Mouse (Mus musculus) heart, postnatal 36 days (tissue): Measurements from ENCODE around the gene St7l. TPM values are rescaled to one million over a fixed set of nuclear protein-coding genes. Genes with fewer than 3 reads are reported as not detected.
"Not testable (repeated sequence)": the region's sequence is repeated elsewhere in the genome, so short reads cannot be mapped to it uniquely, and the experiment has no call there.

Experiments
- DNase-seq, 2 experiments: peaks; one replicate each; pipeline ENCODE4 v3.0.0; 2021 to 2022
- intact Hi-C: fragments of 180-260 bp; cut with DNase I; formaldehyde crosslinking; loops from one replicate; pipeline ENCODE4 v1.15.1; 2025
- total RNA-seq, 2 experiments: library from RNA; stranded (reverse); gene quantifications; 2 replicates each; pipeline ENCODE4 v1.2.3; 2021

Gene St7l
- 10 to 100 TPM; 19.1 to 22.5 TPM for total RNA-seq

DNA sequence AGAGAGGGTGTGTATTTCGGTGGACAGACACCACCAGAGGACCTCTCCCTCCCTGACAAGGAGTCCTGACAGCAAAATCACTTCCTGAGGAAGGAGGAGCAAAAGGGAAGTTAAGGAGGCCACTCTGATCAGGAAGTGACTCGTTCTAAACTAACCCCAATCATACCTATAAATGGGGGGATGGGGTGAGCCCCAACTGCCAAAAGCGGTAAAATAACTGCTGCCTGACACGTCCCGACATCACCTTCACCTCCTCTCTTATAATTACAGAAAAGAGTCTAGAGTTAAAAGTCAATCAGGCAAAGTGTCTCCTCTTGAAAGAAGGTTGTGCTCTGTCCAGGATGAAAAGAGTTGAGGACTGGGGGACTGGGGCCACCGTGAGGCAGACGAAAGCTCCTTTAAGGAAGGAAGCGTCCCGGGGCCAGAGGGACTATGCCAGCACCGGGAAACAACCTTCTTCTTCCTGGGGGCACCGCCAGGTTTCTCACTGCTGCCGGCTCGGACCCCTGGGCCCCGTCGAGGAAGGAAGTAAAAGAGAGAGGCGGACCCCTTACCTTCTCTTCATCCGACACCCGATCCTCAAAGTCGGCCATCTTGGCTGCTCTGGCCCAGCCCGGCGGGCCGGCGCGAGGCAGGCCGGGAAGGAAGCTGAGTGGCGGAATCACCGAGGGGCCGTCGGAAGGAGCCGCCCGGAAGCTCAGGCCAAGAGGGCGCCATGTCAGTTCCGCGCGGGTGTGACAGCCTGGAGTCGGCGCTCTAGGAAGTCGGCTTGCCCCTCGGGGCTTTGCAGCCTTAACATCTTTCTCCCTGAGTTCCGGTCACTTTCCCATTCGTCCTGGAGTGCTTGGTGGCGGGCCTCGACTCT lies at the start of gene St7l, which contains the start of gene Capza1:
St7l (plus strand) TSS at position 220 of the 865 bp plus-strand sequence.
Capza1 (minus strand) TSS at position 720 of the 865 bp plus-strand sequence.
- peak; percentile 88 to 90 for DNase-seq
- intact Hi-C loops: loop anchor here (1.0 to 2.0 kb wide), 3 partner anchors 45 to 195 kb away; partner anchors contain the start of genes Mov10 and Rhoc

DNA sequence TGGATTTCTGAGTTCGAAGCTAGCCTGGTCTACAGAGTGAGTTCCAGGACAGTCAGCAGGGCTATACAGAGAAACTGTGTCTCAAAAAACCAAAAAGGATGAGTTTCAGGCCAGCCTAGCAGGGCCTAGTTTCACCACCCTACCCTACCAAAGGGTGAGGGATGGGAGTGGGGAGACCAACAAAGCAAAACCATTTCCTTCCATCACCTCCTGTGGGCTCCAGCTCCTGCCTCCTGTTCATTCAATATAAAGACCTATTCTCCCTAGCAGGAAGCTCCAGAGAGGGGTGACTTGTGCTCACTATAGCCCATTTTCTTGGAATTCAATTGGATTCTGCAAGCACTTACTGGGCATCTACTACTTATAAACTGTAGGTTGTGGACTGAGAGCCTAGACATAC lies 49.1 kb upstream of the St7l start:
- intact Hi-C loops: loop anchor here (5.0 kb wide), 1 partner anchor 32 kb away; the partner anchor contains the start of genes Fam19a3 and Ppm1j
- no peak for DNase-seq

DNA sequence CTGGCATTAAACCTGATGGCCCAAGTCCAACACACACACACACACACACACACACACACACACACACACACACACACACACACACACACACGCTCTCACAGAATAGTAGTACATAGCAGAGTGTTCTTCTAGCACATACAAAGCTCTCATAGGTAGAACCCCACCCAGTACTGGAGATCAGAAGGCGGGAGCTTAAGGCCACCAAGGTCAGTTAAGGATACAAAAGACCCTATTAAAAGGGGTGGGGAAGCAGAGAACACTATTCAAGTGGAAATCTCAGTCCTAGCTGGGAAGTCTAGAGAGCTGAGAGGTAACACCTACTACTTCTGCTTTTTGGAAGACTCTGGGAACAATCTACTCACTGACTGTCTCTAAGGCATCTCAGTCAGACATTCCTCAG lies 48.5 kb upstream of the St7l start:
- no peak for DNase-seq
- intact Hi-C loops: loop anchor here (5.0 kb wide), 1 partner anchor 33 kb away; the partner anchor contains the start of genes Fam19a3 and Ppm1j

- intact Hi-C loops: loop anchor here (5.0 kb wide), 1 partner anchor 34 kb away; the partner anchor contains the start of genes Fam19a3 and Ppm1j
- DNase-seq: no peak
Measured at GRCm38 (mm10) chr3:104816130-104816529, 47.7 kb upstream of the St7l start.

- intact Hi-C loops: loop anchor here (5.0 kb wide), 1 partner anchor 35 kb away; the partner anchor contains the start of genes Fam19a3 and Ppm1j
- DNase-seq: peak; percentile 57 to 79
Measured at GRCm38 (mm10) chr3:104817481-104817990, 46.3 kb upstream of the St7l start.

DNA sequence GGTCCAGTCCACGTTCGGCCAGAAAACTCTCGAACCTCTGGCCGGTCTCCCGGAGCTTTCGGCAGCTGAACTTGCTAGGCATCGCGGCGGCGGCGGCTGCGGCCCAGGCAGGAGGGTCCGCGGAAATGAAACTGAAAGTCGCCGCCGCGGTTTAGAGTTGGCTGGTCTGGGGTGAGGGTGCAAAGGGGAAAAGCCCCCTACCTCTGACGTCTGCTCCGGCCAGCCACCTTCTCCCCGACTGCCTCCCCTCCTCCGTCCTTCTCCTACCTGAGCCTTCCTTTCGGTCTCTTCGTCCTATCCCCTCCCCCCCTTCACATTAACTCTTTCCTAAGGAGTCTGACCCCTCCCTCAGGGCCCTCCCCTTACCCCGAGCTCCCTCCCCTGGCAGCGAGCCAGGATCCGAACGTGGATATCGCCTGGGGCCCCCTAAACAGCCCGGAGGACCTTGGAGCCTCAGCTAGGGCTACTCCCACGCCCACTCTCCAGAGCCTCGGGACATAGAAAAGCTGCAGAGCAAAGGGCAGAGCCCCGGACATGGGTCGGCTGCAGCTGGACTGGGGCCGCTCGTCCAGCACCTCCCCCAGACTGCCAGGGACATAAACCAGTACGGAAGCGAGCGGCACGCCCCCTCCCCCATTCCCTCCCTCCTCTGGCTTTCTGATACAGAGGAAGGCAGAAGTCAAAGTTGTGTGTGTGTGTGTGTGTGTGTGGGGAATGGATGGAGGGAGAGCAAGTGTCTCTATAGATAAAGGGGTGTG lies 45.6 kb upstream of the St7l start, which contains the start of gene Mov10:
Mov10 (minus strand) TSS at position 573 of the 758 bp plus-strand sequence.
- peak; percentile 70 to 76 for DNase-seq
- intact Hi-C loops: loop anchor here (2.0 to 5.0 kb wide), 3 partner anchors 23 to 47 kb away; partner anchors contain the start of genes Capza1, Fam19a3, Ppm1j and St7l

DNA sequence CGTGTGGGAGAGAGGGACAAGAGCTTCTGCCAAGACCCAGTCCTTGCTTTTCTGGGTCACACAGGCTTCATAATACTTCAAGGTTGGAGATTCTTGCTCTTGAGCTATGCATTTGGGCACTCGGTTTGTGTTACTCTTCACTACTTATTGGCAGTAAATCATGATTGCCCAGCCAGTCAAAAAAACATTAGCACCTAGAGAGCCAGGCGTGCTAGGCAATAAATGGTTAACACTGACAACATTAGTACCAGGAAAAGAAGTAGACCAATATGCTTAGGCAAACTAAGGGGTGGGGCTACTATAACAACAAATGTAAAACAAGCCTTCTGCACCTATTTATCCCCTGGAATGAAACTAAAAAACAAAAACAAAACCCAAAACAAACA lies 45.1 kb upstream of the St7l start:
- intact Hi-C loops: loop anchor here (2.0 to 5.0 kb wide), 3 partner anchors 24 to 46 kb away; partner anchors contain the start of genes Capza1, Fam19a3, Ppm1j and St7l
- no peak for DNase-seq

DNA sequence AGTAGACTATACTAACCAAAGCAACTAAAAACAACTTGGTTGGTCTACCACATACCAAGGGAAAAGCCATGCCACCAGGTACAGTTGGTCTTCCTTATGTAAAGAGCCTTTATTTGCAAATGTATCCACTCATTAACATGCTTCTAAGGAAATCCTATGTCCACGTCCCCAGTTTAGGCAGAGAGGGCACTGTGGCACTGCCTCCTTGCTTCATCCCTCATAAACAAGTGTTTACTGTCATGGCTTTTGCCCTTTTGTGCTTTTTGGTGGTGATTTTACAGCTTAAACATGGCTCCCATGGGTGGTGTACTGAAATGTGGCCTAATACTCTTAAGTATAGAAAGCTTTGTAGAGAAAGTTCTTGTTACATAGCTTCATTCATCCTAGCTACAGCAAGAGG lies 43.4 kb upstream of the St7l start:
- no peak for DNase-seq
- intact Hi-C loops: no loop called here

DNA sequence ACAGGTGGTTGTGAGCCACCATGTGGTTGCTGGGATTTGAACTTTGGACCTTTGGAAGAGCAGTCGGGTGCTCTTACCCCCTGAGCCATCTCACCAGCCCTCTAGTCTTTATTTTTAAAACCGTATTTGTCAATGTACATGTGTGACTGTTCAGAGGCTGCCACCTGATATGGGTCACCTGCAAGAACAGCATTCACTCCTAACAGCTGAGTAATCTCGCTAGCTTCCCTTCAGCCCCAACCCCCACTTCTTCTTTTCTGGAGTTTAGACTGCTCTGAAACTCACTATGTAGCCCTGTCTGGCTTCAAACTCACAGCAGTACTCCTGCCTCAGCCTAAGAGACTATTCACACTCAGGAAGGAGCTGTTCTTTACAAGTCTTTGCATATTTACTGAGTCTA lies 41.4 kb upstream of the St7l start:
- DNase-seq: no peak
- intact Hi-C loops: no loop called here

DNA sequence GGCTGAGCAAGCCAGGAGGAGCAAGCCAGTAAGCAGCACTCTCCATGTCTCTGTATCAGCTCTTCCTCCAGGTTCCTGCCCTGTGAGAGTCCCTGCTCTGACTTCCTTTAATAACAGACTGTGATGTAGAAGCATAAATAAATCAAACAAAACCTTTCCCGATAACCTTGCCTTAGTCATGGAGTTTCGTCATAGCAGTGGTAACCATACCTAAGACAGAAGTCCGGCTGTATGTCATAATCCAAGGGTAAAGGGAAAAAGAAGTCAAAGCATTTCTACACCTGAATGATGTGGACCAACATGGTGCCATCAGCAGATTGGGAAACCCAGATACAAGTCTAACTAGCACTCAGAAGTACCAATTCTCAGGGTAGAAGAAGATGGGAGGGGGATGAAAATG lies 28.0 kb upstream of the St7l start:
- intact Hi-C loops: no loop called here
- no peak for DNase-seq

- intact Hi-C loops: no loop called here
- DNase-seq: no peak
Measured at GRCm38 (mm10) chr3:104841049-104841448, 22.8 kb upstream of the St7l start.

DNA sequence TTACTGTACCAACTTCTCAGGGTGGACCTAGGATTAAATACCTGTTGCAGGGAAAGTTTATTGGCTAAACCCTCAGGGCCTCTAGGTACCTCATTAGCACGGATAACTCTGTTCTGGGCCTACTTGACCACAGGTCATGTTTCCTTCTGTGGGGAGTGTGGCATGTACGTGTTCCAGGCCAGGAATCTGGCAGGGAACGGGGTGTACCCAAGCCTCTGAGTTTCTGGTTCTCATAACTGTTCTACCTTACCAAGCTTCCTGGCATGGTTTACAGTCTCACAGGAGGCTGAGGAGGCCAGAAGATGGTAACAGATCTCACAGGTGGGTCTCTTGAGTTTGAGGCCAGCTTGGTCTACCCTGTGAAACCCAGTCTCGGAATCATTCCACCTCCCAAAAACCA lies 17.2 kb upstream of the St7l start:
- no peak for DNase-seq
- intact Hi-C loops: no loop called here

DNA sequence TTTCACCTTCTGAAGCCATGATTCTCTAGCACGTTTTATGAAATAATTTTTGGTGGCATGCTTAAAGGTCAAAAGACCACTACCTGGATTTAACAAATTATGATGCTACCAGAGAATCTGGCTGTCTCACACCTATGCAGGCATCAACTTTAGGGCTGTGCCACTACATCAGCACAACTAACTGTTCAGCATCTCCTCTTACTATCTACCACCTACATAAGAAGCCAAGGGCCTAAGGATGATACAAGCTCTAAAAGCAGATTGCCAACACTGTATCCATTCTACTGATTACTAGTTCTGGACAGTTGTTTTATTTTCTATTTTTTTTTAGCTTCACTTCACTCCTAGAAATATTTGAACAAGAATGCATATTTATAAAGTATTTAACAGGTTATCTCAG lies 9.3 kb upstream of the St7l start:
- intact Hi-C loops: no loop called here
- no peak for DNase-seq

- intact Hi-C loops: no loop called here
- no peak for DNase-seq
Measured at GRCm38 (mm10) chr3:104854866-104855265, 8.9 kb upstream of the St7l start.

GRCm38 (mm10) chr3:104856106-104856505 lies 7.7 kb upstream of the St7l start:
- DNase-seq: no peak
- intact Hi-C loops: no loop called here

- intact Hi-C loops: no loop called here
- DNase-seq: no peak
Measured at GRCm38 (mm10) chr3:104858560-104858959, 5.2 kb upstream of the St7l start.

DNA sequence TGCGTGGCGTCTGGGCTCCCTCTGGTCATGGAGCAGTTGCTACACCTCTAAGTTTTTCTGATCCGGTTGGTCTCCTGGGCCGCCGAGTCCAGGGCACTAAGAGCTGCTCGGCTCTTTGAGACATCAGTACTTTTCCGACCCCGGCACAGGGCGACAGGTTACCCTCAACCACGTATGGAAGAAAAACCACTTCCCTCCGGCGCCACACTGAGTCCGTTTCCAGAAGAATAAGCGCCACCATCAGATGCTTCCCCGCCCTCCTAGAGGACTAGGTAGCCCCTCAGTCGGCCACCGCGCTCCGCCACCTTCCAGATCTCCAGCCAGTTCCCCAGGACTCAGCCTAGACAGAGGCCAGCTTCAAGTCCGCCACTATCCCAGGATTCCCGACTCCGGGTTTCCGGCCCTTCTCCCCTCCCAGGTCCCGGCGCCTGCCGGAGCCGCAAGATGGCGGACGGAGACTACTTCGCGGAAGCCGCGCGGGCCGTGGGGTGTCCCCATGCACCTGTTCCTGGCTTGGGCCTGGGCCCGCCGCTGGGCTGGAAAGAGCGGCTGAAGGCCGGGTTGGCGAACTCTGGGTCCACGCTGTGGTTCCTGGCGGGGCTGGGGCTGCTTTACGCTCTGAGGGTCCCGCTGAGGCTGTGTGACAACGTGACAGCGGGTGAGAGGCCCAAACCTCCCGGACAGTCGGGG lies 991 bp downstream of the St7l start:
- intact Hi-C loops: loop anchor here (1.0 to 5.0 kb wide), 4 partner anchors 46 to 194 kb away; partner anchors contain the start of genes Mov10 and Rhoc
- peak; percentile 89 to 94 for DNase-seq

DNA sequence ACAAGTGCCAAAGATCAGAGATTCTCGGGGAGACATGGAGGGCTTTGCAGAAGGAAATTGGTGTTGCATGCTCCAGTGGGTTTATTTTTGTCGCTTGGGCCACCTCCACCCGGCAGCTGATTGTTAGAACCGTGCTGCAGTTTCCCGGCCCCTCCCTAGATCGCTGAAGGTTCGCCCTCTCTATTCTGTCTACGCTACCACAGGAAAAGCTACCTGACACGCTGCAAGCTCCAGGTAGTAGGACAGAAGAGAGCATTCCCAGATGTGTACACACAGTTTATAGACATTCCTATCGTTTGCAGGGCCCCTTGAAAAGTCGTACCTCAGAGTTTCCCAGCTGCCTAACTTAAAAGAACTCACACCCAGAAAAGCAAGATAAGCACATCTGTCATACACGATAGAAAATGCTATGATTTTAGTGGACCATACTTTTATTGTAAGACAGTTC lies 1.6 kb downstream of the St7l start:
- intact Hi-C loops: loop anchor here (2.0 to 5.0 kb wide), 3 partner anchors 47 to 193 kb away; partner anchors contain the start of gene Mov10
- DNase-seq: no peak

- intact Hi-C loops: loop anchor here (5.0 kb wide), 1 partner anchor 101 kb away; no protein-coding TSS in a partner anchor
- DNase-seq: not testable (repeated sequence)
Measured at GRCm38 (mm10) chr3:104866674-104867073, 2.9 kb downstream of the St7l start.

DNA sequence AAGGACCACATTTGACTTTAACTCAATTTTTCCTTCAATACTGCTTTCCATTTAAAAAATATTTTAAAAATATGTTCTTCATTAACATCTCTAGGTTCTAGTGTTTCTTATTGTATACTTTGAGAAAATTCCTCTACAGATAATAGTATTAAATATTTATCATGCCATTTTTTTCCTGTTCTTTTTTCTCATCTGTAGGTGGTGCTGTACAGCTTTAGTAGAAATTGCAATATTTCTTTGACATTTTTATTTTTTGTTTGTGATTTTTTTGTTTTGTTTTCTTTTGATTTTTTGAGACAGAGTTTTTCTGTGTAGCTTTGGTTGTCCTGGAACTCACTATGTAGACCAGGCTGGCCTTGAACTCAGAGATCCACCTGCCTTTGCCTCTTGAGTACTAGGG lies 5.8 kb downstream of the St7l start:
- intact Hi-C loops: loop anchor here (5.0 kb wide), 1 partner anchor 98 kb away; no protein-coding TSS in a partner anchor
- no peak for DNase-seq
